Mouse (Mus musculus): ENCODE data around the gene C1qtnf9. TPM values are rescaled to one million over a fixed set of nuclear protein-coding genes. Genes with fewer than 3 reads are reported as not detected.

Gene C1qtnf9
- 0.45 and 0.56 TPM in 2 replicates for polyA plus RNA-seq (2015; fragmentation: Nextera tagmentation; extraction: Ambion mirVana)

DNA sequence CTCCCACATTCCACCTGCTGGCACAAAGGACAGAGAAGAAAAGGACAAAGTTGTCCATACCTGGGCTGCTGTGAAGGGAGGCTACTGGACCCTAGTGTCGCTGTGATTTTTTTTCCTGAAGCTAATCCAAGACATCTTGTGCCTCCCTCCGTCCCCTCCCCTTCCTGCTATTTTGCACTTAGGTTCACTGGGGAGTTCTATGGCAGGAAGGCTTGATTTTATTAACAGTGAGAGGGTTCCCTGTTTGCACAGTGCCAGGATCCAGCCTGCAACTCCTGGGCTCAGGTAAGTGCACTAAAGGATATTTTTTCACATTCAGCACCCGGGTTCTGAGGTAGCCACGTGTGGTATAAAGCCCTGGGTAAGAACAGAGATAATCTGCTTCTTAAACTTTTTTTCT, at the start of gene C1qtnf9:
C1qtnf9 (plus strand) TSS at position 251 of the 400 bp plus-strand sequence.

GRCm38 (mm10) chr14:60784427-60785315, 16.7 kb downstream of the C1qtnf9 start, which contains the start of gene Mipep:
Mipep (plus strand) TSS chr14:60784573.

Other genes starting within 250 kb of the C1qtnf9 start
- 17.6 and 17.7 TPM in 2 replicates for gene Spata13, start 134.1 kb upstream of the C1qtnf9 start, polyA plus RNA-seq (2015; fragmentation: Nextera tagmentation; extraction: Ambion mirVana)
- 8.3 and 8.8 TPM in 2 replicates for gene Mipep, start 16.4 kb downstream of the C1qtnf9 start, polyA plus RNA-seq (2015; fragmentation: Nextera tagmentation; extraction: Ambion mirVana)

Data from spleen, postnatal 0 days (tissue).